Mouse (Mus musculus) intestine, embryonic 16.5 days (tissue): ENCODE data around the gene 9130230L23Rik. TPM values are rescaled to one million over a fixed set of nuclear protein-coding genes. Genes with fewer than 3 reads are reported as not detected.

Source experiments
- ATAC-seq: fragments of 200-750 bp; cut with Nextera tagmentation; 2 replicates; pipeline ENCODE4 v1.8.0; 2017; ENCODE audit warnings: moderate TSS enrichment, moderate library complexity
- H3K27ac ChIP-seq: fragments of 300-500 bp; sonication (generic); 2 replicates; pipeline ENCODE4 v1.5.1; 2014; ENCODE audit warnings: mild to moderate bottlenecking, low read length
- H3K27me3 ChIP-seq: fragments of 300-500 bp; sonication (generic); replicated peaks from 2 replicates; pipeline ENCODE4 v1.6.1; 2014; ENCODE audit warnings: low read length, control low read depth, mixed read lengths; ENCODE audit not compliant: control insufficient read depth, insufficient read depth
- H3K36me3 ChIP-seq: fragments of 300-500 bp; sonication (generic); 2 replicates; pipeline ENCODE4 v1.6.1; 2014; ENCODE audit warnings: low read length, control low read depth; ENCODE audit not compliant: control insufficient read depth, insufficient read depth
- H3K4me1 ChIP-seq: fragments of 300-500 bp; sonication (generic); 2 replicates; pipeline ENCODE4 v1.6.1; 2014; ENCODE audit warnings: low read length, control low read depth, mixed read lengths; ENCODE audit not compliant: control insufficient read depth, insufficient read depth
- H3K4me2 ChIP-seq: fragments of 300-500 bp; sonication (generic); 2 replicates; pipeline ENCODE4 v1.6.1; 2014; ENCODE audit warnings: low read depth, low read length, control low read depth
- H3K4me3 ChIP-seq: fragments of 300-500 bp; sonication (generic); 2 replicates; pipeline ENCODE4 v1.5.1; 2014; ENCODE audit warnings: mild to moderate bottlenecking, low read length
- H3K9ac ChIP-seq: fragments of 300-500 bp; sonication (generic); 2 replicates; pipeline ENCODE4 v1.6.1; 2014; ENCODE audit warnings: low read depth, low read length
- H3K9me3 ChIP-seq: fragments of 300-500 bp; sonication (generic); 2 replicates; pipeline ENCODE4 v1.6.1; 2016; ENCODE audit warnings: low read length, control low read depth; ENCODE audit not compliant: control insufficient read depth
- WGBS: fragments of 180-500 bp; shearing (Covaris S2); extraction: QIAGEN DNeasy Blood & Tissue Kit; methylation state at CpG from one replicate; pipeline ENCODE4 v1.1.7; 2014; 5-methylcytosine and 5-hydroxymethylcytosine counted together
- polyA plus RNA-seq: library from polyadenylated mRNA; unstranded; fragments of >200 nt; fragmentation: Nextera tagmentation; extraction: Ambion mirVana; gene quantifications from 2 replicates; pipeline ENCODE4 v1.2.1, GENCODE M21; 2015

Gene 9130230L23Rik
- polyA plus RNA-seq, result 2.0 and 2.5 TPM in 2 replicates

GRCm38 (mm10) chr5:66004134-66004925, at the start of gene 9130230L23Rik:
9130230L23Rik (minus strand) TSS chr5:66004285.
- WGBS, result 46% methylated on average over 14 of the region's 14 CpGs
- Histone ChIP-seq H3K27me3 (no peaks in the 10 kb centered on the region), H3K36me3 (no peaks in the 10 kb centered on the region), H3K9ac (peak within 1 kb of the TSS; percentile 57), H3K4me3 (peak within 1 kb of the TSS; percentile 22; the same call in 1 of the 2 replicates), H3K4me1 (peaks cover 13% of the 10 kb centered on the region), H3K27ac (peak within 1 kb of the TSS; percentile 91), H3K4me2 (peak within 1 kb of the TSS; percentile 33), H3K9me3 (no peaks in the 10 kb centered on the region)
- peak; percentile 95 for ATAC-seq

GRCm38 (mm10) chr5:66052777-66053548, 48.9 kb upstream of the 9130230L23Rik start:
- Histone ChIP-seq H3K9me3 (no peaks in the 10 kb centered on the region), H3K9ac (peak overlapping the region; percentile 62), H3K27me3 (no peaks in the 10 kb centered on the region), H3K27ac (peak overlapping the region; percentile 91), H3K36me3 (no peaks in the 10 kb centered on the region), H3K4me3 (peak overlapping the region; percentile 57), H3K4me1 (0 out of 2 replicates have a peak, but pooled peaks cover 7% of the 10 kb centered on the region), H3K4me2 (peak overlapping the region; percentile 22; the same call in 1 of the 2 replicates)
- WGBS, result 66% methylated on average over 20 of the region's 20 CpGs
- peak; percentile 93 for ATAC-seq

- peaks cover 15% of the 10 kb centered on the region; the same call in 1 of the 2 replicates for H3K4me1 ChIP-seq
- H3K9me3 ChIP-seq, result no peaks in the 10 kb centered on the region
- 58% methylated on average over 5 of the region's 5 CpGs for WGBS
- peak overlapping the region; percentile 32 for H3K4me3 ChIP-seq
- ATAC-seq, result no peak
- peak overlapping the region; percentile 29; the same call in 1 of the 2 replicates for H3K9ac ChIP-seq
- peak overlapping the region; percentile 51 for H3K4me2 ChIP-seq
- 0 out of 2 replicates have a peak overlapping the region, but pooled peaks have one; percentile 38 for H3K27ac ChIP-seq
- H3K36me3 ChIP-seq, result no peaks in the 10 kb centered on the region
- H3K27me3 ChIP-seq, result no peaks in the 10 kb centered on the region
These were observed 46.8 kb upstream of the 9130230L23Rik start for GRCm38 (mm10) chr5:66050841-66051240.

- no peak overlapping the region for H3K9ac ChIP-seq
- H3K4me1 ChIP-seq, result peaks cover 14% of the 10 kb centered on the region; the same call in 1 of the 2 replicates
- peak; percentile 62 for ATAC-seq
- no peaks in the 10 kb centered on the region for H3K27me3 ChIP-seq
- H3K4me2 ChIP-seq, result no peak overlapping the region
- no peaks in the 10 kb centered on the region for H3K36me3 ChIP-seq
- 49% methylated on average over 3 of the region's 3 CpGs for WGBS
- peak overlapping the region; percentile 69 for H3K27ac ChIP-seq
- H3K9me3 ChIP-seq, result no peaks in the 10 kb centered on the region
- H3K4me3 ChIP-seq, result no peak overlapping the region
These were observed 42.3 kb upstream of the 9130230L23Rik start for GRCm38 (mm10) chr5:66046356-66046755.

- Histone ChIP-seq H3K36me3 (no peaks in the 10 kb centered on the region), H3K27ac (peak overlapping the region; percentile 88), H3K27me3 (no peaks in the 10 kb centered on the region), H3K4me2 (peak overlapping the region; percentile 31), H3K4me3 (no peak overlapping the region), H3K9me3 (no peaks in the 10 kb centered on the region), H3K4me1 (peaks cover 9% of the 10 kb centered on the region; the same call in 1 of the 2 replicates), H3K9ac (no peak overlapping the region)
- WGBS, result 72% methylated on average over 3 of the region's 3 CpGs
- peak; percentile 82 for ATAC-seq
These were observed 39.8 kb upstream of the 9130230L23Rik start for GRCm38 (mm10) chr5:66043897-66044296.

- no peak overlapping the region for H3K9ac ChIP-seq
- H3K27me3 ChIP-seq, result no peaks in the 10 kb centered on the region
- peaks cover 9% of the 10 kb centered on the region; the same call in 1 of the 2 replicates for H3K4me1 ChIP-seq
- no peaks in the 10 kb centered on the region for H3K9me3 ChIP-seq
- 36% methylated on average over 10 of the region's 10 CpGs for WGBS
- peak overlapping the region; percentile 31 for H3K4me2 ChIP-seq
- no peaks in the 10 kb centered on the region for H3K36me3 ChIP-seq
- ATAC-seq, result peak; percentile 82
- H3K27ac ChIP-seq, result peak overlapping the region; percentile 80
- H3K4me3 ChIP-seq, result no peak overlapping the region
These were observed 38.7 kb upstream of the 9130230L23Rik start for GRCm38 (mm10) chr5:66042651-66043340.

- 68% methylated on average over 7 of the region's 7 CpGs for WGBS
- no peak overlapping the region for H3K9ac ChIP-seq
- no peak overlapping the region for H3K4me3 ChIP-seq
- H3K9me3 ChIP-seq, result no peaks in the 10 kb centered on the region
- 0 out of 2 replicates have a peak overlapping the region, but pooled peaks have one; percentile 21 for H3K27ac ChIP-seq
- no peak overlapping the region for H3K4me2 ChIP-seq
- no peaks in the 10 kb centered on the region for H3K27me3 ChIP-seq
- H3K36me3 ChIP-seq, result no peaks in the 10 kb centered on the region
- peaks cover 17% of the 10 kb centered on the region; the same call in 1 of the 2 replicates for H3K4me1 ChIP-seq
- ATAC-seq, result no peak
These were observed 36.7 kb upstream of the 9130230L23Rik start for GRCm38 (mm10) chr5:66040744-66041279.

GRCm38 (mm10) chr5:66039813-66040212, 35.7 kb upstream of the 9130230L23Rik start:
- Histone ChIP-seq H3K4me3 (no peak overlapping the region), H3K27me3 (no peaks in the 10 kb centered on the region), H3K4me2 (no peak overlapping the region), H3K36me3 (no peaks in the 10 kb centered on the region), H3K9me3 (no peaks in the 10 kb centered on the region), H3K4me1 (peaks cover 17% of the 10 kb centered on the region; the same call in 1 of the 2 replicates), H3K9ac (no peak overlapping the region), H3K27ac (no peak overlapping the region)
- no peak for ATAC-seq
- 71% methylated on average over 2 of the region's 2 CpGs for WGBS
